Mouse (Mus musculus) kidney, postnatal 36 days (tissue): ENCODE measurements around the gene Svop.

Experiments used
- DNase-seq, 2 experiments: peaks; one replicate each; pipeline ENCODE4 v3.0.0; 2021 to 2022; ENCODE audit warnings: mixed read lengths in 2 of 2

Gene Svop

GRCm38 (mm10) chr5:114091057-114091807 lies at the start of gene Svop:
Gene Svop (minus strand): TSS chr5:114091570.
- peak; percentile 74 to 90 for DNase-seq

- DNase-seq: peak; percentile 91 to 92
Observed at GRCm38 (mm10) chr5:114139175-114139574, 47.8 kb upstream of the Svop start.

- peak in 1 of 2 experiments; percentile 61 for DNase-seq
Observed at GRCm38 (mm10) chr5:114138277-114139164, 47.2 kb upstream of the Svop start.

- no peak for DNase-seq
Observed at GRCm38 (mm10) chr5:114137481-114138276, 46.3 kb upstream of the Svop start.

GRCm38 (mm10) chr5:114135516-114135915 lies 44.1 kb upstream of the Svop start:
- DNase-seq: no peak

GRCm38 (mm10) chr5:114134091-114134534 lies 42.7 kb upstream of the Svop start:
- peak in 1 of 2 experiments; percentile 74 for DNase-seq

GRCm38 (mm10) chr5:114132841-114133240 lies 41.5 kb upstream of the Svop start:
- DNase-seq: no peak

- peak; percentile 75 to 83 for DNase-seq
Observed at GRCm38 (mm10) chr5:114131521-114131840, 40.1 kb upstream of the Svop start.

GRCm38 (mm10) chr5:114130698-114131520 lies 39.5 kb upstream of the Svop start:
- DNase-seq: peak; percentile 93 to 96

- DNase-seq: peak in 1 of 2 experiments; percentile 80
Observed at GRCm38 (mm10) chr5:114130211-114130605, 38.8 kb upstream of the Svop start, which contains the start of gene Ung. Gene Ung (plus strand): TSS chr5:114130386.

GRCm38 (mm10) chr5:114129550-114130210 lies 38.3 kb upstream of the Svop start:
- no peak for DNase-seq

- peak; percentile 79 to 91 for DNase-seq
Observed at GRCm38 (mm10) chr5:114127374-114128349, 36.3 kb upstream of the Svop start, which contains the start of gene Alkbh2. Gene Alkbh2 (minus strand): TSS chr5:114128218.

GRCm38 (mm10) chr5:114126499-114127244 lies 35.3 kb upstream of the Svop start:
- DNase-seq: no peak

- DNase-seq: no peak
Observed at GRCm38 (mm10) chr5:114126008-114126407, 34.6 kb upstream of the Svop start.

- DNase-seq: no peak
Observed at GRCm38 (mm10) chr5:114119806-114120205, 28.4 kb upstream of the Svop start.

- no peak for DNase-seq
Observed at GRCm38 (mm10) chr5:114116586-114116985, 25.2 kb upstream of the Svop start.

GRCm38 (mm10) chr5:114115030-114115429 lies 23.7 kb upstream of the Svop start:
- no peak for DNase-seq

GRCm38 (mm10) chr5:114113334-114113733 lies 22.0 kb upstream of the Svop start:
- no peak for DNase-seq

- no peak for DNase-seq
Observed at GRCm38 (mm10) chr5:114106391-114106935, 15.1 kb upstream of the Svop start.
